Comparison of ENCODE assay signal across 8 mouse cellular contexts in genomic region chr17:65370034-65370780, GRCm38 (mm10).
DNase-seq lines count a peak whose midpoint lies in the region; ATAC-seq and TF ChIP-seq lines count a peak whose summit lies in the region.

No protein-coding gene starts in this region.

- TF ChIP-seq POLR2A in lung, adult 2 months (IDR thresholded peaks at IDR 0.05; ENCODE audit: borderline replicate concordance, extremely low read depth, low read depth, low read length): no peak

- no peak for ATAC-seq in CD4-positive, CD25-positive, alpha-beta regulatory T cell, adult 4 months

- 19% methylated on average over 7 of the region's 7 CpGs for WGBS in lung, adult 2 months

- H3K4me3 ChIP-seq in lung, adult 2 months (replicated peaks; ENCODE audit: extremely low read depth, low read depth, low read length): no peak overlapping the region

- TF ChIP-seq CTCF in lung, adult 2 months (IDR thresholded peaks at IDR 0.05; ENCODE audit: insufficient read depth, low read length): no peak

- peak; percentile 57 for DNase-seq in adrenal gland, postnatal 10 days
- no peak for DNase-seq in adrenal gland, adult 8-10 months
- DNase-seq in lung, postnatal 14 days: peak; percentile 11
- no peak for DNase-seq in lung, adult 2 months
- DNase-seq in kidney, adult 8-10 months: peak; percentile 0 to 6
- peak; percentile 80 to 93 for DNase-seq in left cerebral cortex, postnatal 14 days (ENCODE audit: low spot score in 2 of 2)
- DNase-seq in urinary bladder, postnatal 4 days (ENCODE audit: low spot score in 2 of 2): no peak

- intact Hi-C loops in left cerebral cortex, postnatal 14 days (cut with DNase I): no loop called here

- H3K4me1 ChIP-seq in lung, adult 2 months (ENCODE audit: control insufficient read depth, insufficient read depth, low read length): no peaks in the 10 kb centered on the region

Comparison
In these comparisons a context has a peak if more than half of its experiments do, and no peak if none do; other contexts are left out.
1. DNase-seq: peak in adrenal gland, postnatal 10 days (single experiment), lung, postnatal 14 days (single experiment), kidney, adult 8-10 months (2 of 2) and left cerebral cortex, postnatal 14 days (2 of 2); none in adrenal gland, adult 8-10 months (single experiment), lung, adult 2 months (single experiment) and urinary bladder, postnatal 4 days (0 of 2).